Mouse (Mus musculus) olfactory bulb, adult 2 months (tissue): ENCODE results near the gene Sirt3.

Experiments
- CTCF ChIP-seq: fragments of 200-500 bp; IDR thresholded peaks from 2 replicates; pipeline ENCODE4 v1.5.1; 2012; ENCODE audit warnings: low read depth, mild to moderate bottlenecking, low read length, moderate library complexity; ENCODE audit not compliant: insufficient read depth
- POLR2A ChIP-seq: fragments of 200-500 bp; IDR thresholded peaks from 2 replicates; pipeline ENCODE4 v1.6.1; 2012; ENCODE audit warnings: mild to moderate bottlenecking, low read depth, low read length, moderate library complexity; ENCODE audit not compliant: insufficient read depth

- TF ChIP-seq CTCF = no peak
- no peak for TF ChIP-seq POLR2A
Observed at GRCm38 (mm10) chr7:140919911-140920310, 37.8 kb upstream of the Sirt3 start.
